Mouse (Mus musculus) heart, embryonic 14.5 days (tissue): ENCODE data around the gene Alk. TPM values are rescaled to one million over a fixed set of nuclear protein-coding genes. Genes with fewer than 3 reads are reported as not detected.

Experiments
- ATAC-seq: fragments of 200-750 bp; cut with Nextera tagmentation; 2 replicates; pipeline ENCODE4 v1.8.0; 2017; ENCODE audit warnings: low read depth, moderate TSS enrichment; ENCODE audit not compliant: insufficient number of reproducible peaks, insufficient read depth, low FRiP score
- H3K27ac ChIP-seq, 2 experiments: fragments of 200-500 bp in 1 of 2; fragments of 300-500 bp in 1 of 2; sonication (generic) in 1 of 2; replicated peaks in 1 of 2; 2 replicates each; pipeline ENCODE4 v1.5.1; 2012 to 2014; ENCODE audit warnings: low read depth in 2 of 2, low read length in 2 of 2, control low read depth in 1 of 2, mild to moderate bottlenecking in 1 of 2, mixed read lengths in 1 of 2; ENCODE audit not compliant: control insufficient read depth in 1 of 2, insufficient read depth in 1 of 2
- H3K27me3 ChIP-seq: fragments of 300-500 bp; sonication (generic); 2 replicates; pipeline ENCODE4 v1.6.1; 2014; ENCODE audit warnings: mild to moderate bottlenecking, low read length, control low read depth; ENCODE audit not compliant: control insufficient read depth, insufficient read depth
- H3K36me3 ChIP-seq: fragments of 300-500 bp; sonication (generic); 2 replicates; pipeline ENCODE4 v1.6.1; 2014; ENCODE audit warnings: mild to moderate bottlenecking, control low read depth, low read length, mixed read lengths; ENCODE audit not compliant: control insufficient read depth, insufficient read depth
- H3K4me1 ChIP-seq, 2 experiments: fragments of 200-500 bp in 1 of 2; fragments of 300-500 bp in 1 of 2; sonication (generic) in 1 of 2; 2 replicates each; pipeline ENCODE4 v1.6.1; 2012 to 2014; ENCODE audit warnings: low read length in 2 of 2, control low read depth in 1 of 2, mixed read lengths in 1 of 2; ENCODE audit not compliant: control insufficient read depth in 2 of 2, insufficient read depth in 2 of 2
- H3K4me2 ChIP-seq: fragments of 300-500 bp; sonication (generic); 2 replicates; pipeline ENCODE4 v1.6.1; 2014; ENCODE audit warnings: mild to moderate bottlenecking, low read length
- H3K4me3 ChIP-seq, 2 experiments: fragments of 200-500 bp in 1 of 2; fragments of 300-500 bp in 1 of 2; sonication (generic) in 1 of 2; 2 replicates each; pipeline ENCODE4 v1.5.1; 2012 to 2014; ENCODE audit warnings: low read length in 2 of 2, mild to moderate bottlenecking in 2 of 2, control low read depth in 1 of 2, low read depth in 1 of 2, moderate library complexity in 1 of 2; ENCODE audit not compliant: control insufficient read depth in 1 of 2, insufficient read depth in 1 of 2
- H3K9ac ChIP-seq: fragments of 300-500 bp; sonication (generic); 2 replicates; pipeline ENCODE4 v1.6.1; 2014; ENCODE audit warnings: mild to moderate bottlenecking, low read length
- H3K9me3 ChIP-seq: fragments of 300-500 bp; sonication (generic); 2 replicates; pipeline ENCODE4 v1.6.1; 2016; ENCODE audit warnings: low read length, control low read depth; ENCODE audit not compliant: control insufficient read depth
- whole genome bisulfite sequencing: fragments of 180-500 bp; shearing (Covaris S2); extraction: QIAGEN DNeasy Blood & Tissue Kit; methylation state at CpG from one replicate; pipeline ENCODE4 v1.1.7; 2014; 5-methylcytosine and 5-hydroxymethylcytosine counted together
- polyA plus RNA-seq: library from polyadenylated mRNA; unstranded; fragments of >200 nt; fragmentation: Nextera tagmentation; extraction: Ambion mirVana; gene quantifications from 2 replicates; pipeline ENCODE4 v1.2.1, GENCODE M21; 2014

The Alk gene
- polyA plus RNA-seq, 1 experiment from 2014 or later, result 0.14 TPM

DNA sequence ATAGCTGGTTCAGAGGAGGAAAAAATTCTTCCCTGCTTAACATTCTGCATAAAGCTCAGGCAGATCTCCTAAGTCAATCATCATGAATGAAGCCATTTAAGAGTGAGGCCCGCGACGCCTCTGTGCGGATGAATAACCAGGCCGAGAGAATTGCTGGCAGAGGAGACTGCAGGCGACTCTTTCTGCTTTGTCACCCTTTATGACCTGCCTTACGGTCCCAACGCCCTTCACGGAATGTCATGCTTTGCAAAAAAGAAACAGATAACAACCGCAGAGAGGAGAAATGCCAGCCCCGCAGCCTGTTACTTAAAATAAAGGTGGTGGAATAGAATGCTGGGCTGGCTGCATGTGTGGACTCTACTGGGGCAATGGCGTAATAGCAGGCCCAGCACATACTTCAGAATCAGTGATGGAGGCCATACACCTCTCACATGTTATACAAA, 517.1 kb downstream of the Alk start:
- ATAC-seq, result peak; percentile 59; the same call in 1 of the 2 replicates
- WGBS, result 30% methylated on average over 12 of the region's 12 CpGs
- Histone ChIP-seq H3K27ac (peak overlapping the region; percentile 56 to 66), H3K9ac (no peak overlapping the region), H3K9me3 (no peaks in the 10 kb centered on the region), H3K4me2 (peak overlapping the region; percentile 28; the same call in 1 of the 2 replicates), H3K36me3 (no peaks in the 10 kb centered on the region), H3K4me1 (peaks cover 9% of the 10 kb centered on the region in 2 experiments), H3K4me3 (no peak overlapping the region), H3K27me3 (no peaks in the 10 kb centered on the region)

DNA sequence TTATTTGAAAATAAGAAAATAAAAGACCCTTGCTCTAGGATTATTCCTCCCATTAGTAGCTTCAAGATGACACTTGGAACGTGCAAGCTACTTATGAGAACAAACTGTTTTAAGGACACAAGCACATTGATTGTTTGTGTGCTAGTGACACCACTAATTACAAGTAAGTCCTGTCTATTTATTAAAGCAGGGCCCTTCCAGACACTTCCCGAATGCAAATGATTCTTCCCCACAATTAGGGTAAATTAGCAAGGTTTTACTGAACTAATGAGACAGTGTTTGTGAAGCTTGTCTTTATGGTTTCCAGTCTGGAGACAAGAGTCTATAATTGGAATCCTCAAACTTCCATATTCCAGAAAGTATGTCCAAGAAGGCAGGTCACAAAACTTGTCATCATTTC, 523.0 kb downstream of the Alk start:
- ATAC-seq, result no peak

DNA sequence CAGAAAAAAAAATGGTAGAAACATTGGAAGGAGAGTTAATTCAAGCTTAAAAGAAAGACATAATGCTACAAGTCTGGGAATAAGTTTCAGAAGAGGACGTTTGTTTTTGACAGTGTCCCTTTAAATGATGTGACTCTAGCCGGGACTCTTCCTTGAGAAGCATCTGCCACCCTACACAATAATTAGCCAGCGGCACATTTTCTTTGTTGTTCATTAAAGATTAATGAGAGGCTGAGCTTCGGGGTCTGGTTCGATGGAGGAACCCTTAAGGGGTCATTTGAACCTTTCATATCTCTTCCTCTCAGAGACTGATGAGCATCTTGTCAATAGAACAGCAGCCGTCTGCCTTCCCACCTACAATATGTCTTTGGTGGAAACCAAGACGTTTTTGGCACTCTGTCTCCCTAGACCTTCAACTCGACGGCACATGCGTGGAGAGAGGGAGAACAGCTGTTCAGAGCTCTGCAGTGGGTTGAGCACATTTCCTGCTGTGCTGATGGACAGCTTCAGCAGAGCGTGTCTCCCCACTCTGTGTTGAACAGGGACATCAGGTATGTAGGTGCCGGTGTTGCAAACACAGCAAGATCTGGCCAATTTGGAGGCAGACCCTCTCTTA, 528.0 kb downstream of the Alk start:
- H3K9ac ChIP-seq, result no peak overlapping the region
- ATAC-seq, result no peak
- no peak overlapping the region for H3K4me3 ChIP-seq
- 28% methylated on average over 12 of the region's 12 CpGs for WGBS
- no peaks in the 10 kb centered on the region for H3K9me3 ChIP-seq
- peaks cover 5 to 10% of the 10 kb centered on the region in 2 experiments; a peak in 3 of 4 replicates for H3K4me1 ChIP-seq
- no peak overlapping the region for H3K27ac ChIP-seq
- H3K36me3 ChIP-seq, result no peaks in the 10 kb centered on the region
- peak overlapping the region; percentile 31; the same call in 1 of the 2 replicates for H3K4me2 ChIP-seq
- H3K27me3 ChIP-seq, result no peaks in the 10 kb centered on the region

More for the DNA sequence above, 523.0 kb downstream of the Alk start:
- no peaks in the 10 kb centered on the region for H3K9me3 ChIP-seq
- WGBS, result 86% methylated on average over 2 of the region's 2 CpGs
- H3K27ac ChIP-seq, result no peak overlapping the region
- H3K36me3 ChIP-seq, result no peaks in the 10 kb centered on the region
- no peak overlapping the region for H3K4me3 ChIP-seq
- H3K9ac ChIP-seq, result no peak overlapping the region
- H3K4me2 ChIP-seq, result no peak overlapping the region
- H3K27me3 ChIP-seq, result no peaks in the 10 kb centered on the region
- peaks cover 5 to 9% of the 10 kb centered on the region in 2 experiments; a peak in 3 of 4 replicates for H3K4me1 ChIP-seq

DNA sequence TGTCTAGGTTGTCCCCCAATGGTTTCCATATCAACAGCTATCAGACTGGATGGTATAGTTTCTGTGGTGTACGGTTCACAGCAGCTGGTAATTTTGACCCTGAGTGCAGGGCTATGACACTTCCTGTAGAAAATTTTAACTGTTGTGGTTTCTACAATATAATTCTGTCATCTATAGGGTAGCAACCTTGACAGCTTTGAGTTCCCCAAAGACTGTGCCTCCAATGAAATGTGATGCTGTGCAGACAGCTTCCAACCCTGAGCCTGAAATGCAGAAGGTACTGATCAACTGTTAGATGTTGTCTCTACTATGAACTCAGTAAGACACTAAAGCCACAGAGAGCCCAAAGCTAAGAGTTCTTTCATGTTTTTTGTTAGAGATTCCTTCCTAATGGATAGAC, 532.6 kb downstream of the Alk start:
- H3K4me2 ChIP-seq, result no peak overlapping the region
- no peaks in the 10 kb centered on the region for H3K27me3 ChIP-seq
- ATAC-seq, result no peak
- no peaks in the 10 kb centered on the region for H3K9me3 ChIP-seq
- H3K4me3 ChIP-seq, result no peak overlapping the region
- H3K9ac ChIP-seq, result no peak overlapping the region
- H3K4me1 ChIP-seq, result peaks cover 3 to 5% of the 10 kb centered on the region in 2 experiments; a peak in 3 of 4 replicates
- WGBS, result 60% methylated on average over 1 of the region's 1 CpGs
- H3K27ac ChIP-seq, result no peak overlapping the region
- H3K36me3 ChIP-seq, result no peaks in the 10 kb centered on the region

DNA sequence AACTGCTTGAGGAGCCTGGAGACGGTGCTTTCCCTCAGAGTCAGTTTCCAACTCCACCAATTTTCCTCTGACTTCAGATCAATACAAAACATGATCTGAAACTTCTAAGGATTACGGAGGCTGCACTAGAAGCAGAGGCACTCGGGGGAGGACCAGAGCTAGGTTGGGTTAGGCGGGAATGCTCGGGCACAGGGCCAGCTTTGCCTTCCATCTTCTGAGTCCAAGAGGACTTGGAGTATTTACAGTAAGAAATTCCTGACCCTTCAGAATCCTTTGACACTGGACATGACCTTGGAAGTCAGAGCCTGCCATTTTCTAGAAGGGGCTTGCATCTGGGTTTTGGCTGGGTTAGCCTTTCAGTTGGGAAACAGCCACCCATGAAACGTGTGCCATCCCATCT, 536.3 kb downstream of the Alk start:
- no peak overlapping the region for H3K27ac ChIP-seq
- H3K27me3 ChIP-seq, result no peaks in the 10 kb centered on the region
- H3K36me3 ChIP-seq, result no peaks in the 10 kb centered on the region
- ATAC-seq, result no peak
- H3K4me2 ChIP-seq, result no peak overlapping the region
- no peak overlapping the region for H3K4me3 ChIP-seq
- 76% methylated on average over 6 of the region's 6 CpGs for WGBS
- H3K9ac ChIP-seq, result no peak overlapping the region
- H3K4me1 ChIP-seq, result no peaks in the 10 kb centered on the region
- no peaks in the 10 kb centered on the region for H3K9me3 ChIP-seq

DNA sequence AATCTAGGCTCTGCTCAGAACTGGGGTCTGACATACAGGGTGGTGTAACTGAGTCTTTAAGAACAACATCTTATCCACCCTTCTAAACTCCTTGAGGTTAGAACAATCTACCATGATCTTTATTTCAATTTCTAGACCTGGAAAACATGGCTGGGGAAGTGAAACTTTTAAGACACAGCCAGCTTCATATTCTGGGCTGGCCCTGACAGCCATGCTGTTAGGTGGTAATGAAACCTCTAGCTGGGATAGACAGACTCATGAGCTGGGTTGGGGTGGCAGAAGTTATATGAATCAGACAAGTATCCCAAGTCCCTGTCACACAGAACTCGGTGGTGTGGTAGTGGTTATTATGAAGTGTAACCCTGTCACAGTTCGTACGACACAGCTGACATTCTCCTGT, 541.4 kb downstream of the Alk start:
- H3K27me3 ChIP-seq, result no peaks in the 10 kb centered on the region
- no peak for ATAC-seq
- no peaks in the 10 kb centered on the region for H3K36me3 ChIP-seq
- no peak overlapping the region for H3K4me3 ChIP-seq
- no peak overlapping the region for H3K9ac ChIP-seq
- H3K27ac ChIP-seq, result no peak overlapping the region
- 73% methylated on average over 3 of the region's 3 CpGs for WGBS
- no peaks in the 10 kb centered on the region for H3K4me1 ChIP-seq
- no peaks in the 10 kb centered on the region for H3K9me3 ChIP-seq
- no peak overlapping the region for H3K4me2 ChIP-seq

DNA sequence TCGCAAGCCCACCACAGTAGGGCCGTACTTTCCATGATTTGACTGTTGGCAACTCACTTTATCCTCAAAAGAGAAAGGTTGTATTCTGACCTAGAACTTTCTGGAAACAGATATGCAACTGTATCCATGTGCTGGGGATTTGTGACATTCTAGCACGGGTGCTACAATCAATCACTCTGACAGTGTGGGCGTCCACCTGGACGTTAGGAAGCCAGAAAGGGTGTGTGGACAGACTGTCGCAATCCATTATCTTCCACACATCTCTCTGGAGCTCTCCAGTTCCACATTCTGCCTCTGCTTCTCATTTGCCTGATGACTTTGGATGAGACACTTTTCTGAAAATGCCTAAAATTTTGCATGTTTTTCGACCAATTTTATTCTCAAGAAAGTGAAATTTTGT, 545.1 kb downstream of the Alk start:
- no peak overlapping the region for H3K4me3 ChIP-seq
- no peaks in the 10 kb centered on the region for H3K36me3 ChIP-seq
- H3K27ac ChIP-seq, result no peak overlapping the region
- H3K9me3 ChIP-seq, result no peaks in the 10 kb centered on the region
- H3K9ac ChIP-seq, result no peak overlapping the region
- no peak overlapping the region for H3K4me2 ChIP-seq
- ATAC-seq, result no peak
- H3K27me3 ChIP-seq, result no peaks in the 10 kb centered on the region
- H3K4me1 ChIP-seq, result no peaks in the 10 kb centered on the region
- WGBS, result 65% methylated on average over 7 of the region's 7 CpGs

DNA sequence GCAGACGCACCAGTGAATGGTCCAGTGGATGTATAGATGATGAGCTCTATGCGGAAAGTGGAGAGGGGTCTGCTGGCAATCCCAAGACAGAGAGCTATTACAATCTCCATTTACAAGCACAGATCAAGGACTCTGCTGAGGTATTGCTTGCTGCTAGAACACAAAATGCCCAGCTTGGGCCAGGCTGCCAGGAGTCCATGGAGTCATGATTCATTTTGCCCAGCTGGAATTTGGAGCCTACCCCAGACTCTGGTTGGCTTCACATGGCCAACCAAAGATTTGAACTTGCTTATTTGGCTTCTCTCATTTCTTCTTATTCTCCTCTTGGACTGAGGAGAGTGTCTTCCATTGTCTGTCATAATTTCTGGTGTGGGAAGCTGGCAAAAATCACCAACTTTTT, 558.8 kb downstream of the Alk start:
- no peak for ATAC-seq
- WGBS, result 86% methylated on average over 2 of the region's 2 CpGs
- Histone ChIP-seq H3K4me2 (no peak overlapping the region), H3K27ac (no peak overlapping the region), H3K4me1 (peaks cover 2 to 4% of the 10 kb centered on the region in 2 experiments; a peak in 1 of 4 replicates), H3K36me3 (no peaks in the 10 kb centered on the region), H3K9ac (no peak overlapping the region), H3K9me3 (no peaks in the 10 kb centered on the region), H3K27me3 (no peaks in the 10 kb centered on the region), H3K4me3 (no peak overlapping the region)
